Mouse (Mus musculus): ENCODE results near the gene 1700037H04Rik. TPM values are rescaled to one million over a fixed set of nuclear protein-coding genes. Genes with fewer than 3 reads are reported as not detected.

The 1700037H04Rik gene
- total RNA-seq, 1 experiment from 2014 or later = 29.2 TPM

GRCm38 (mm10) chr2:131179990-131180587 is 20.2 kb upstream of the 1700037H04Rik start, which contains the start of gene Cenpb:
Cenpb (minus strand) TSS chr2:131180067.
- ATAC-seq (replicated peaks; ENCODE audit: low read depth, poor library complexity, severe bottlenecking) = peak; percentile 53

- peak; percentile 48 for ATAC-seq (replicated peaks; ENCODE audit: low read depth, poor library complexity, severe bottlenecking)
These were observed 19.5 kb upstream of the 1700037H04Rik start for GRCm38 (mm10) chr2:131179246-131179886.

GRCm38 (mm10) chr2:131178828-131179245 is 19.0 kb upstream of the 1700037H04Rik start:
- ATAC-seq (replicated peaks; ENCODE audit: low read depth, poor library complexity, severe bottlenecking) = no peak

DNA sequence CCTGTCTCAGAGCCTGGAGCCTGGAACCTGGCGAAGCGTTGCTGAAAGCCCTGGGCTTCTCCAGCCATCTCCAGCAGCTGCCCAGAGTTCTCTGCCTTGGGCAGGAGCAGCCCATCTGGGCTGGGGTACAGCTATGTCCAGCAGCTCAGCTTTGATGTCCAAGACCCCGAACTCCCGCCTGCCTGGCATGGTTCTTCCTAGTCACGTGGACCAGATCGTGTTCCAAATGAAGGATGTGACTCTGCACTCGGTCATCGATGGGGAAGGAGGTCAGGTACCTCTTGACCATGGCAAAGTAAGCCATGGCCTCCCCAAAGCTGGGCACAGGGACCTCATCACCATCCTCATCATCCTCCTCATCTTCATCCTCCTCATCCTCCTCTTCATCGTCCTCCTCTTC is 18.1 kb upstream of the 1700037H04Rik start:
- ATAC-seq (replicated peaks; ENCODE audit: low read depth, poor library complexity, severe bottlenecking) = no peak

DNA sequence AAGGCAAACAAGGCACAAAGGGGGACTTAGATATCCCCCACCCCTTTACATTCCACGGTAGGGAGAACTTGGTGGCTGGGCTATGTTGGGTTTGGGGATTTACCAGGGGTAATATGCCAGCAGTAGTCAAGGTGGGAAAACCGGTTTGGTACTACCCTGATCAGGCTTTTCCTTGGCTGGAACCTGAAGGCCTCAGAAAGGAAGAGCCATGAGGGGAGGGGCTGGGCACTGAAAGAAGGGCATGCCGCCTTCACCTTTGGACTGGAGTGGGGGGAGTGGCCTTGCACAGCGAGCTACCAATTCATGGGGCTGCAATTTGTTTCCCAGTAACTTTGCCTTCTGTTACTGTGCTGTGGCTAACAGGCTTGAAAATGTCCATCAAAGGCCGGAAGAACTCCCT is 16.6 kb upstream of the 1700037H04Rik start:
- no peak for ATAC-seq (replicated peaks; ENCODE audit: low read depth, poor library complexity, severe bottlenecking)

- ATAC-seq (replicated peaks; ENCODE audit: low read depth, poor library complexity, severe bottlenecking) = no peak
These were observed 16.0 kb upstream of the 1700037H04Rik start for GRCm38 (mm10) chr2:131175945-131176309.

GRCm38 (mm10) chr2:131175286-131175944 is 15.5 kb upstream of the 1700037H04Rik start:
- ATAC-seq (replicated peaks; ENCODE audit: low read depth, poor library complexity, severe bottlenecking) = no peak

- peak; percentile 71 for ATAC-seq (replicated peaks; ENCODE audit: low read depth, poor library complexity, severe bottlenecking)
These were observed 14.8 kb upstream of the 1700037H04Rik start for GRCm38 (mm10) chr2:131174700-131175099.

- ATAC-seq (replicated peaks; ENCODE audit: low read depth, poor library complexity, severe bottlenecking) = no peak
These were observed 12.4 kb upstream of the 1700037H04Rik start for GRCm38 (mm10) chr2:131172322-131172721.

DNA sequence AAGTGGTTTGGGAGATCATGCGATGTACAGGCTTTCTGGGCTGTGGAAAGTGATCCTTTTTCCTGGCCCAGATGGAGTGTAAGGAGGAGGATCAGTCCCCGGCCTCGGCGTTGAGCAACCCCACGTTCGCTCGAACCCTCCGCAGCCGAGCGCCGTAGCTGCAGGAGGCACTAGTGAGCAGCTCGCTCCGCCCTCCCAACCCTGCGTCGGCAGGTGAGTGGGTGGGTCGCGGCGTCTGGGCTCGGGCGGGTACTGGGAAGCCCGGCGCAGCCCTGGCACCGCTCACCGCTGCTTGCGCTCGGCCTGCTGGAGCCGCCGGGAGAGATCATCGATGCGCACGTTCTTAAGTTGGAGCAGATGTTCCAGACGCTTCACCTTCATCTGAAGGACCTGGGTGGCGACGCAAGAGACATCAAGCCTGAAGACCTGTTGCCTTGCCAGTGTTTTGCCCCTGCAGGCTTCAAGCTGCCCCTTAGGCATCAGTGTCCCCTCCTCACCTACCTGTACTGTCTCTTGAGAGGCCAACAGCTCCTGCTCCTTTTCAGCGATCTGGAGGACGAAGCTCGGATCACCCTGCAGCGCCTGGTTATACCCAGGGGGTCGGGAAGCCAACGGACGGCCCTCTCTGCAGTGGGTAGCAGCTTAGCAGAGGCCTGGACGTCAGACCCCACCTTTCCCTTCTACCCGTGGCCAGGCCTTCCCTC is 11.7 kb upstream of the 1700037H04Rik start:
- ATAC-seq (replicated peaks; ENCODE audit: low read depth, poor library complexity, severe bottlenecking) = no peak; the same call in 1 of the 2 replicates

GRCm38 (mm10) chr2:131170936-131171335 is 11.1 kb upstream of the 1700037H04Rik start:
- no peak for ATAC-seq (replicated peaks; ENCODE audit: low read depth, poor library complexity, severe bottlenecking)

- no peak for ATAC-seq (replicated peaks; ENCODE audit: low read depth, poor library complexity, severe bottlenecking)
These were observed 9.0 kb upstream of the 1700037H04Rik start for GRCm38 (mm10) chr2:131168914-131169313.

- no peak for ATAC-seq (replicated peaks; ENCODE audit: low read depth, poor library complexity, severe bottlenecking)
These were observed 8.1 kb upstream of the 1700037H04Rik start for GRCm38 (mm10) chr2:131167984-131168383.

GRCm38 (mm10) chr2:131166172-131166571 is 6.3 kb upstream of the 1700037H04Rik start:
- no peak for ATAC-seq (replicated peaks; ENCODE audit: low read depth, poor library complexity, severe bottlenecking)

DNA sequence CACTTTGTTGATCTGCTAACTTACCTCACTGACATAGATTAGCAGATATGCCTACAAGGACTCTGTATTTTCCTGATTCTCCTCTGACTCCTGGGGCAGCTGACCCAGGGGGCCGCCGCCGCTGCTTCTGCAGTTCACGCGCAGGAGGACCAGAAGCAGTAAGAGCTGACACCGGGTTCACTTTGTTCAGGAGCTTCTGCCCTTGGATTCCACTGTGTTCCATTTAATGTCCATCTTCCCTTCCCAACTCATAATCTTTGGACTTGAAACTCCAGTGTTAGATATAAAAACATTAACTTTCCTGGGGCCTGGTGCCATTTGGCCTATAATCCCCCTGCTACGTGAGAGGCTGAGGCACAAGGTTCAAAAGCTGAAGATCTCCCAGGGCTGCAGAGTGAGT is 4.0 kb upstream of the 1700037H04Rik start:
- no peak for ATAC-seq (replicated peaks; ENCODE audit: low read depth, poor library complexity, severe bottlenecking)

GRCm38 (mm10) chr2:131160671-131161111 is 810 bp upstream of the 1700037H04Rik start:
- peak; percentile 27 for ATAC-seq (replicated peaks; ENCODE audit: low read depth, poor library complexity, severe bottlenecking)

DNA sequence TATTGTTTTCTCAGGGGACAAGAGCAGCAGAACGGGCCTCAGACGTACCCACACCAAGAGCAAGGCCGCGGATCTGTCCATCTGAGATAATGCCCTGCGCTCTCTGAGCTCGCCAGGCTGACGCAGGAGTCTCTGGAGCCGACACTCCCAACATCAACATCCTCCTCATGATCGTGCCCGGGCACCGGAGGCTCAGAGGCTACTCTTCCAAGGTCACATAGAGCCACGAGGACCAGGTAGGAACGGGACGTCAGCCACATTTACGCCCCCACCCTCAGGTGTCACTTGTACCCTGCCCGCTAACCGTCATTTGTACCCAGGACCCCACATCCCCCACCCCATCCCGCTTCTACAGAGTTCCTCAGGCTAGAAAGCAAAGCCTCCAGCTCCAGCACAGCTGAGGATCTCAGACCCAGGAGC is 380 bp downstream of the 1700037H04Rik start:
- ATAC-seq (replicated peaks; ENCODE audit: low read depth, poor library complexity, severe bottlenecking) = peak; percentile 21; the same call in 1 of the 2 replicates

DNA sequence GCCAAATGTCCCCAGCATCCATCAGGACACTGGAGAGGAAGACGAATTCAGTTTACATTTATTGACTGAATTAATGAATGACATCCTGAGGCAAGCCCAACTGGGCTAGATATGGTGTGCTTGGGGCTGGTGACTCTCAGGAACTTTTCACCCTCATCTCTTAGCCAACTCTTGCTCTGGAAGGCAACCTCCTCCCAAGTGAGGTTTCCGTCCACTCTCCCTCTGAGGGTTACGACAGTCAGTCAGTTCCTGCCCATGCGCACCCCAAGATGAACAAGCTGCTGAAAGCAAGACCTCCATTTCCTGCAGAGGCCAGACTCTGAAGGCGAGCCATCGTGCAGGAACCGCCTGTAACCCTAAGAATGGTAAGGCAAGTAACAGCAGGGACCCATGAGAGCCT is 2.9 kb downstream of the 1700037H04Rik start:
- no peak for ATAC-seq (replicated peaks; ENCODE audit: low read depth, poor library complexity, severe bottlenecking)

DNA sequence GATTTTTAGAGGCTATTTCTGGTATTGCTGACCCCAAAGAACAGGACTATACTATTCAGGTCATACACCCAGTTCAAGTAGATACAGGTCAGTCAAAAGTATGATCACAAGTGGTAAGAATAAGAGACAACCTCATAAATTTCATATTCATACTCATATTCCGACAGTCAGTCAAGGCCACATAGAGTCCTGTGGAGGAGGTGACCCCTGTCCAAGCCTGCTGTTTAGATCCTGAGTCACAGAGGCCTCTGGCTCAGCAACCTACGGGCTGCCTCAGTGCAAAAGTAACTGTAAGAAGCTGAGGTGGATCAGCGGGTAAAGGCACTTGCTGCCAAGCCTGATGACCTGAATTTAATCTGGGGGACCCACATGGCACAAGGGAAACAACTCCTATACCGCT is 5.8 kb downstream of the 1700037H04Rik start:
- ATAC-seq (replicated peaks; ENCODE audit: low read depth, poor library complexity, severe bottlenecking) = no peak

DNA sequence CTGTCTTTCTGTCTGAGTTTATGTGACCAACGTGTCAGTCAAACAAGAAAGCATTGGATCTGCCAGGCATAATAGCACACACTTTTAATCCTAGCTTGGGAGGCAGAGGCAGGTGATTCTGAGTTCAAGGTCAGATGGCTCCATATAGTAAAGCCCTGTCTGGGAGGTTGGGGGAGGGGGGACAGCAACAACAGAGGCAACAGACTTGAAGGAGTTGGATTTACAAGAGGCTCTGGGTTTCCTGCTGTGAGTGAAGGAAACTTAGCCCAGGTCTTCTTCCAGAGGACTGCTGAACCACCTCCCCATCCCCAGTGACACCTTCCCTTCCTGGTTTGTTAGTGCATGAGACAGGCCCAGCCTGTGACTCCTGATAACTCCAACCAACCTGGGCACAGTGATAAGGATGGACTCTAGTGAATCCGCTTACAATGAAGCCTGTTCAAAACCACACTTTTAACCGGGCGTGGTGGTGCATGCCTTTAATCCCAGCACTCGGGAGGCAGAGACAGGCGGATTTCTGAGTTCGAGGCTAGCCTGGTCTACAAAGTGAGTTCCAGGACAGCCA is 7.6 kb downstream of the 1700037H04Rik start:
- peak; percentile 37; the same call in 1 of the 2 replicates for ATAC-seq (replicated peaks; ENCODE audit: low read depth, poor library complexity, severe bottlenecking)

All from common myeloid progenitor, adult 5-6 weeks (primary cell).